Mouse (Mus musculus): ENCODE measurements around the gene Ctdspl. TPM values are rescaled to one million over a fixed set of nuclear protein-coding genes. Genes with fewer than 3 reads are reported as not detected.
A peak's percentile ranks its signal among the peaks of the same experiment; 100 is the strongest.

The Ctdspl gene
- polyA plus RNA-seq, 1 experiment from 2014 or later = 27.8 TPM

GRCm38 (mm10) chr9:119005303-119006029 is 79.2 kb downstream of the Ctdspl start:
- H3K4me1 ChIP-seq (ENCODE audit: insufficient read depth, low read depth, low read length) = peaks cover 43% of the 10 kb centered on the region
- no peak overlapping the region for H3K9ac ChIP-seq (replicated peaks; ENCODE audit: low read depth)
- H3K4me2 ChIP-seq (replicated peaks; ENCODE audit: low read depth, low read length) = no peak overlapping the region
- no peaks in the 10 kb centered on the region for H3K36me3 ChIP-seq (ENCODE audit: insufficient read depth, low read length)
- 70% methylated on average over 15 of the region's 15 CpGs for WGBS
- H3K27me3 ChIP-seq (replicated peaks; ENCODE audit: insufficient read depth, low read length) = no peaks in the 10 kb centered on the region
- peak overlapping the region; percentile 78; the same call in 1 of the 2 replicates for H3K27ac ChIP-seq (ENCODE audit: low read length)
- no peak for TF ChIP-seq CTCF (IDR thresholded peaks at IDR 0.05)
- TF ChIP-seq EP300 (IDR thresholded peaks at IDR 0.05) = no peak
- DNase-seq (ENCODE audit: low spot score) (no peak), ATAC-seq (no peak)
- no peak overlapping the region for H3K4me3 ChIP-seq (ENCODE audit: low read depth, low read length)
- no peaks in the 10 kb centered on the region for H3K9me3 ChIP-seq (ENCODE audit: low read length)

- Histone ChIP-seq H3K27ac (ENCODE audit: low read length) (peak overlapping the region; percentile 78), H3K4me2 (replicated peaks; ENCODE audit: low read depth, low read length) (no peak overlapping the region), H3K4me1 (ENCODE audit: insufficient read depth, low read depth, low read length) (peaks cover 30% of the 10 kb centered on the region), H3K27me3 (replicated peaks; ENCODE audit: insufficient read depth, low read length) (no peaks in the 10 kb centered on the region), H3K36me3 (ENCODE audit: insufficient read depth, low read length) (no peaks in the 10 kb centered on the region), H3K9me3 (ENCODE audit: low read length) (no peaks in the 10 kb centered on the region), H3K9ac (replicated peaks; ENCODE audit: low read depth) (no peak overlapping the region), H3K4me3 (ENCODE audit: low read depth, low read length) (no peak overlapping the region)
- DNase-seq (ENCODE audit: low spot score) (peak; percentile 82), ATAC-seq (peak; percentile 8)
- TF ChIP-seq CTCF (IDR thresholded peaks at IDR 0.05) = no peak
- TF ChIP-seq EP300 (IDR thresholded peaks at IDR 0.05) = peak; percentile 76
- 33% methylated on average over 10 of the region's 10 CpGs for WGBS
These were observed 81.0 kb downstream of the Ctdspl start for GRCm38 (mm10) chr9:119007266-119007665.

GRCm38 (mm10) chr9:119008871-119009270 is 82.6 kb downstream of the Ctdspl start:
- H3K9me3 ChIP-seq (ENCODE audit: low read length) = no peaks in the 10 kb centered on the region
- H3K27me3 ChIP-seq (replicated peaks; ENCODE audit: insufficient read depth, low read length) = no peaks in the 10 kb centered on the region
- DNase-seq (ENCODE audit: low spot score) (peak; percentile 68), ATAC-seq (0 out of 2 replicates have a peak, but pooled peaks have one; percentile 32)
- H3K4me2 ChIP-seq (replicated peaks; ENCODE audit: low read depth, low read length) = no peak overlapping the region
- H3K9ac ChIP-seq (replicated peaks; ENCODE audit: low read depth) = no peak overlapping the region
- H3K4me1 ChIP-seq (ENCODE audit: insufficient read depth, low read depth, low read length) = peaks cover 30% of the 10 kb centered on the region; the same call in 1 of the 2 replicates
- peak overlapping the region; percentile 81 for H3K27ac ChIP-seq (ENCODE audit: low read length)
- 34% methylated on average over 7 of the region's 7 CpGs for WGBS
- TF ChIP-seq CTCF (IDR thresholded peaks at IDR 0.05) (no peak), EP300 (IDR thresholded peaks at IDR 0.05) (peak; percentile 50; the same call in 1 of the 2 replicates)
- peaks cover 6% of the 10 kb centered on the region; the same call in 1 of the 2 replicates for H3K36me3 ChIP-seq (ENCODE audit: insufficient read depth, low read length)
- no peak overlapping the region for H3K4me3 ChIP-seq (ENCODE audit: low read depth, low read length)

- Histone ChIP-seq H3K9ac (replicated peaks; ENCODE audit: low read depth) (no peak overlapping the region), H3K4me2 (replicated peaks; ENCODE audit: low read depth, low read length) (no peak overlapping the region), H3K36me3 (ENCODE audit: insufficient read depth, low read length) (peaks cover 19% of the 10 kb centered on the region; the same call in 1 of the 2 replicates), H3K9me3 (ENCODE audit: low read length) (no peaks in the 10 kb centered on the region), H3K27me3 (replicated peaks; ENCODE audit: insufficient read depth, low read length) (no peaks in the 10 kb centered on the region), H3K4me1 (ENCODE audit: insufficient read depth, low read depth, low read length) (peaks cover 18% of the 10 kb centered on the region; the same call in 1 of the 2 replicates), H3K4me3 (ENCODE audit: low read depth, low read length) (no peak overlapping the region), H3K27ac (ENCODE audit: low read length) (peak overlapping the region; percentile 81)
- ATAC-seq (peak; percentile 86), DNase-seq (ENCODE audit: low spot score) (peak; percentile 75)
- 61% methylated on average over 13 of the region's 13 CpGs for WGBS
- TF ChIP-seq EP300 (IDR thresholded peaks at IDR 0.05) = peak; percentile 90
- TF ChIP-seq CTCF (IDR thresholded peaks at IDR 0.05) = no peak
These were observed 84.0 kb downstream of the Ctdspl start for GRCm38 (mm10) chr9:119010156-119010710.

- Histone ChIP-seq H3K4me1 (ENCODE audit: insufficient read depth, low read depth, low read length) (no peaks in the 10 kb centered on the region), H3K9ac (replicated peaks; ENCODE audit: low read depth) (no peak overlapping the region), H3K27ac (ENCODE audit: low read length) (no peak overlapping the region), H3K27me3 (replicated peaks; ENCODE audit: insufficient read depth, low read length) (no peaks in the 10 kb centered on the region), H3K4me3 (ENCODE audit: low read depth, low read length) (no peak overlapping the region), H3K9me3 (ENCODE audit: low read length) (no peaks in the 10 kb centered on the region), H3K4me2 (replicated peaks; ENCODE audit: low read depth, low read length) (no peak overlapping the region), H3K36me3 (ENCODE audit: insufficient read depth, low read length) (peaks cover 37% of the 10 kb centered on the region)
- TF ChIP-seq CTCF (IDR thresholded peaks at IDR 0.05) = no peak
- no peak for TF ChIP-seq EP300 (IDR thresholded peaks at IDR 0.05)
- ATAC-seq (no peak), DNase-seq (ENCODE audit: low spot score) (no peak)
- WGBS = 72% methylated on average over 7 of the region's 7 CpGs
These were observed 90.7 kb downstream of the Ctdspl start for GRCm38 (mm10) chr9:119016785-119017507.

- Histone ChIP-seq H3K36me3 (ENCODE audit: insufficient read depth, low read length) (peaks cover 21% of the 10 kb centered on the region), H3K27ac (ENCODE audit: low read length) (no peak overlapping the region), H3K4me2 (replicated peaks; ENCODE audit: low read depth, low read length) (no peak overlapping the region), H3K4me1 (ENCODE audit: insufficient read depth, low read depth, low read length) (no peaks in the 10 kb centered on the region; the same call in 1 of the 2 replicates), H3K27me3 (replicated peaks; ENCODE audit: insufficient read depth, low read length) (no peaks in the 10 kb centered on the region), H3K9ac (replicated peaks; ENCODE audit: low read depth) (no peak overlapping the region), H3K4me3 (ENCODE audit: low read depth, low read length) (no peak overlapping the region), H3K9me3 (ENCODE audit: low read length) (no peaks in the 10 kb centered on the region)
- DNase-seq (ENCODE audit: low spot score) = no peak
- WGBS = 76% methylated on average over 7 of the region's 7 CpGs
- no peak for ATAC-seq
- no peak for TF ChIP-seq EP300 (IDR thresholded peaks at IDR 0.05)
- TF ChIP-seq CTCF (IDR thresholded peaks at IDR 0.05) = no peak
These were observed 95.5 kb downstream of the Ctdspl start for GRCm38 (mm10) chr9:119021731-119022130.
